Mouse (Mus musculus) hindbrain, postnatal 0 days (tissue): ENCODE data around the gene Lifr. TPM values are rescaled to one million over a fixed set of nuclear protein-coding genes. Genes with fewer than 3 reads are reported as not detected.

Source experiments
- ATAC-seq: fragments of 200-750 bp; cut with Nextera tagmentation; 2 replicates; pipeline ENCODE4 v1.8.0; 2017; ENCODE audit warnings: mild to moderate bottlenecking, moderate TSS enrichment, moderate library complexity
- DNase-seq: peaks from one replicate; pipeline ENCODE4 v3.0.0-alpha.2; 2015; ENCODE audit warnings: low spot score
- H3K27ac ChIP-seq: fragments of 300-500 bp; sonication (generic); 2 replicates; pipeline ENCODE4 v1.5.1; 2014; ENCODE audit warnings: mild to moderate bottlenecking
- H3K27me3 ChIP-seq: fragments of 300-500 bp; sonication (generic); 2 replicates; pipeline ENCODE4 v1.6.1; 2014; ENCODE audit warnings: low read length, mixed read lengths; ENCODE audit not compliant: insufficient read depth
- H3K36me3 ChIP-seq: fragments of 300-500 bp; sonication (generic); 2 replicates; pipeline ENCODE4 v1.6.1; 2014; ENCODE audit warnings: low read length, mixed read lengths; ENCODE audit not compliant: insufficient read depth
- H3K4me1 ChIP-seq: fragments of 300-500 bp; sonication (generic); 2 replicates; pipeline ENCODE4 v1.6.1; 2014; ENCODE audit warnings: antibody characterized with exemption, low read length, mixed read lengths; ENCODE audit not compliant: insufficient read depth
- H3K4me2 ChIP-seq: fragments of 300-500 bp; sonication (generic); 2 replicates; pipeline ENCODE4 v1.6.1; 2014; ENCODE audit warnings: low read depth, mild to moderate bottlenecking, low read length, moderate library complexity, mixed read lengths
- H3K4me3 ChIP-seq: fragments of 300-500 bp; sonication (generic); 2 replicates; pipeline ENCODE4 v1.5.1; 2014; ENCODE audit warnings: low read length
- H3K9ac ChIP-seq: fragments of 300-500 bp; sonication (generic); replicated peaks from 2 replicates; pipeline ENCODE4 v1.6.1; 2014; ENCODE audit warnings: mild to moderate bottlenecking, low read length, moderate library complexity, mixed read lengths
- H3K9me3 ChIP-seq: fragments of 300-500 bp; sonication (generic); 2 replicates; pipeline ENCODE4 v1.6.1; 2016; ENCODE audit warnings: low read length, mixed read lengths
- CTCF ChIP-seq: IDR thresholded peaks from 2 replicates; pipeline ENCODE4 v1.5.1; 2016; ENCODE audit warnings: antibody characterized with exemption, control low read depth, low read depth
- WGBS: fragments of 180-500 bp; shearing (Covaris S2); extraction: QIAGEN DNeasy Blood & Tissue Kit; methylation state at CpG from one replicate; pipeline ENCODE4 v1.1.7; 2014; 5-methylcytosine and 5-hydroxymethylcytosine counted together
- polyA plus RNA-seq: library from polyadenylated mRNA; unstranded; fragments of >200 nt; fragmentation: Nextera tagmentation; extraction: Ambion mirVana; gene quantifications from 2 replicates; pipeline ENCODE4 v1.2.1, GENCODE M21; 2015
- total RNA-seq: library from RNA; depleted of rRNA; stranded (reverse); fragments of >200 nt; gene quantifications from 2 replicates; pipeline ENCODE4 v1.2.3, GENCODE M21; 2014

Gene Lifr
- total and polyA plus RNA-seq, 2 experiments from 2014 or later = 19.6 to 38.4 TPM

GRCm38 (mm10) chr15:7079631-7080337, 10.6 kb upstream of the Lifr start:
- 97% methylated on average over 4 of the region's 4 CpGs for WGBS
- Histone ChIP-seq H3K4me3 (no peak overlapping the region), H3K4me1 (no peaks in the 10 kb centered on the region; the same call in 1 of the 2 replicates), H3K9ac (no peak overlapping the region), H3K27ac (no peak overlapping the region), H3K27me3 (no peaks in the 10 kb centered on the region), H3K9me3 (no peaks in the 10 kb centered on the region), H3K36me3 (no peaks in the 10 kb centered on the region), H3K4me2 (no peak overlapping the region)
- no peak for ATAC-seq
- DNase-seq = no peak
- no peak for TF ChIP-seq CTCF

GRCm38 (mm10) chr15:7080916-7081626, 9.3 kb upstream of the Lifr start:
- H3K9me3 ChIP-seq = no peaks in the 10 kb centered on the region
- no peak overlapping the region for H3K4me2 ChIP-seq
- no peak overlapping the region for H3K4me3 ChIP-seq
- H3K27ac ChIP-seq = no peak overlapping the region
- no peaks in the 10 kb centered on the region for H3K36me3 ChIP-seq
- 77% methylated on average over 14 of the region's 15 CpGs for WGBS
- H3K4me1 ChIP-seq = no peaks in the 10 kb centered on the region; the same call in 1 of the 2 replicates
- TF ChIP-seq CTCF = no peak
- ATAC-seq (no peak), DNase-seq (no peak)
- H3K27me3 ChIP-seq = no peaks in the 10 kb centered on the region
- no peak overlapping the region for H3K9ac ChIP-seq

- H3K36me3 ChIP-seq = no peaks in the 10 kb centered on the region
- H3K27me3 ChIP-seq = no peaks in the 10 kb centered on the region
- H3K4me2 ChIP-seq = no peak overlapping the region
- no peaks in the 10 kb centered on the region; the same call in 1 of the 2 replicates for H3K4me1 ChIP-seq
- ATAC-seq (no peak), DNase-seq (no peak)
- no peak overlapping the region for H3K9ac ChIP-seq
- WGBS = 49% methylated on average over 15 of the region's 15 CpGs
- no peaks in the 10 kb centered on the region for H3K9me3 ChIP-seq
- no peak overlapping the region for H3K4me3 ChIP-seq
- TF ChIP-seq CTCF = no peak
- H3K27ac ChIP-seq = no peak overlapping the region
Measured at GRCm38 (mm10) chr15:7081795-7082194, 8.6 kb upstream of the Lifr start.

GRCm38 (mm10) chr15:7082901-7083300, 7.5 kb upstream of the Lifr start:
- no peak overlapping the region for H3K9ac ChIP-seq

GRCm38 (mm10) chr15:7084780-7085497, 5.5 kb upstream of the Lifr start:
- Histone ChIP-seq H3K36me3 (no peaks in the 10 kb centered on the region), H3K4me1 (no peaks in the 10 kb centered on the region), H3K4me3 (no peak overlapping the region), H3K9me3 (no peaks in the 10 kb centered on the region), H3K27me3 (no peaks in the 10 kb centered on the region), H3K9ac (no peak overlapping the region), H3K27ac (no peak overlapping the region), H3K4me2 (no peak overlapping the region)
- DNase-seq (peak; percentile 33), ATAC-seq (peak; percentile 70)
- TF ChIP-seq CTCF = no peak
- WGBS = 39% methylated on average over 8 of the region's 8 CpGs

More at GRCm38 (mm10) chr15:7082901-7083300, 7.5 kb upstream of the Lifr start:
- Histone ChIP-seq H3K9me3 (no peaks in the 10 kb centered on the region), H3K4me3 (no peak overlapping the region), H3K27ac (no peak overlapping the region), H3K36me3 (no peaks in the 10 kb centered on the region), H3K4me2 (no peak overlapping the region), H3K4me1 (no peaks in the 10 kb centered on the region), H3K27me3 (no peaks in the 10 kb centered on the region)
- DNase-seq = no peak
- ATAC-seq = no peak
- no peak for TF ChIP-seq CTCF
- WGBS = 98% methylated on average over 3 of the region's 3 CpGs

GRCm38 (mm10) chr15:7088691-7089090, 1.7 kb upstream of the Lifr start:
- DNase-seq = no peak
- Histone ChIP-seq H3K4me2 (no peak overlapping the region), H3K9me3 (no peaks in the 10 kb centered on the region), H3K4me1 (no peaks in the 10 kb centered on the region), H3K4me3 (no peak overlapping the region), H3K27me3 (no peaks in the 10 kb centered on the region), H3K36me3 (no peaks in the 10 kb centered on the region), H3K27ac (no peak overlapping the region), H3K9ac (no peak overlapping the region)
- ATAC-seq = no peak
- no peak for TF ChIP-seq CTCF
- 68% methylated on average over 2 of the region's 2 CpGs for WGBS
